Mouse (Mus musculus) thymus, adult 2 months (tissue): ENCODE measurements around the gene Psma1.

Source experiments
- CTCF ChIP-seq: fragments of 200-500 bp; IDR thresholded peaks from 2 replicates; pipeline ENCODE4 v1.5.1; 2012; ENCODE audit warnings: mild to moderate bottlenecking, control low read depth, low read length, moderate library complexity, borderline replicate concordance; ENCODE audit not compliant: control insufficient read depth, poor library complexity, insufficient read depth; ENCODE audit errors: extremely low read depth
- POLR2A ChIP-seq: fragments of 200-500 bp; IDR thresholded peaks from 2 replicates; pipeline ENCODE4 v1.6.1; 2012; ENCODE audit warnings: mild to moderate bottlenecking, low read length, control low read depth, moderate library complexity; ENCODE audit not compliant: control insufficient read depth, poor library complexity, insufficient read depth; ENCODE audit errors: extremely low read depth

GRCm38 (mm10) chr7:114275372-114276004 lies 430 bp downstream of the Psma1 start:
- no peak for TF ChIP-seq POLR2A
- no peak for TF ChIP-seq CTCF
